Mouse (Mus musculus) intestine, embryonic 16.5 days (tissue): Measurements from ENCODE around the gene Tet1. TPM values are rescaled to one million over a fixed set of nuclear protein-coding genes. Genes with fewer than 3 reads are reported as not detected.

Source experiments
- ATAC-seq: fragments of 200-750 bp; cut with Nextera tagmentation; 2 replicates; pipeline ENCODE4 v1.8.0; 2017; ENCODE audit warnings: moderate TSS enrichment, moderate library complexity
- H3K27ac ChIP-seq: fragments of 300-500 bp; sonication (generic); 2 replicates; pipeline ENCODE4 v1.5.1; 2014; ENCODE audit warnings: mild to moderate bottlenecking, low read length
- H3K27me3 ChIP-seq: fragments of 300-500 bp; sonication (generic); replicated peaks from 2 replicates; pipeline ENCODE4 v1.6.1; 2014; ENCODE audit warnings: low read length, control low read depth, mixed read lengths; ENCODE audit not compliant: control insufficient read depth, insufficient read depth
- H3K36me3 ChIP-seq: fragments of 300-500 bp; sonication (generic); 2 replicates; pipeline ENCODE4 v1.6.1; 2014; ENCODE audit warnings: low read length, control low read depth; ENCODE audit not compliant: control insufficient read depth, insufficient read depth
- H3K4me1 ChIP-seq: fragments of 300-500 bp; sonication (generic); 2 replicates; pipeline ENCODE4 v1.6.1; 2014; ENCODE audit warnings: low read length, control low read depth, mixed read lengths; ENCODE audit not compliant: control insufficient read depth, insufficient read depth
- H3K4me2 ChIP-seq: fragments of 300-500 bp; sonication (generic); 2 replicates; pipeline ENCODE4 v1.6.1; 2014; ENCODE audit warnings: low read depth, low read length, control low read depth
- H3K4me3 ChIP-seq: fragments of 300-500 bp; sonication (generic); 2 replicates; pipeline ENCODE4 v1.5.1; 2014; ENCODE audit warnings: mild to moderate bottlenecking, low read length
- H3K9ac ChIP-seq: fragments of 300-500 bp; sonication (generic); 2 replicates; pipeline ENCODE4 v1.6.1; 2014; ENCODE audit warnings: low read depth, low read length
- H3K9me3 ChIP-seq: fragments of 300-500 bp; sonication (generic); 2 replicates; pipeline ENCODE4 v1.6.1; 2016; ENCODE audit warnings: low read length, control low read depth; ENCODE audit not compliant: control insufficient read depth
- WGBS: fragments of 180-500 bp; shearing (Covaris S2); extraction: QIAGEN DNeasy Blood & Tissue Kit; methylation state at CpG from one replicate; pipeline ENCODE4 v1.1.7; 2014; 5-methylcytosine and 5-hydroxymethylcytosine counted together
- polyA plus RNA-seq: library from polyadenylated mRNA; unstranded; fragments of >200 nt; fragmentation: Nextera tagmentation; extraction: Ambion mirVana; gene quantifications from 2 replicates; pipeline ENCODE4 v1.2.1, GENCODE M21; 2015

The Tet1 gene
- polyA plus RNA-seq, 1 experiment from 2014 or later = 10.6 TPM

DNA sequence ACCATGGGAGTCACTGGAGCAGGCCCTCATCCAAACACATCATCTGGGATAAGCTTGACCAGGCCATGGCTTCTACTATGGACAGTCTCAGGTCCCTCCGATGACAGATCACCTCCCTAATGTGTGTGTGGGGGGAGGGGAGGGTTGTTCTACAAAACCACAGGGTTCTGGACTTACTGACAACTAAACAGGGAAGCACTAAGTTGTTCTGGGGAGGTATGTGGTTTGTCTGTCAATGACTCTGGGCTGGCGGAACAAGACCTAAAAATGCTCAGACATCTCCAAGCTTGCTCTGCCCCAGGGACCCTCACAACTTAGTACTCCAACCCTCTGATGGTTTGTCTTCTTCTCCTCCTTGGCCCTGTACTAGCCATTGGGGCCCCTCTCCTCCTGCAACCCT is 2.3 kb upstream of the Tet1 start:
- Histone ChIP-seq H3K36me3 (no peaks in the 10 kb centered on the region), H3K9me3 (no peaks in the 10 kb centered on the region), H3K9ac (no peak overlapping the region), H3K27me3 (no peaks in the 10 kb centered on the region), H3K4me2 (no peak overlapping the region), H3K4me1 (no peaks in the 10 kb centered on the region), H3K4me3 (no peak overlapping the region), H3K27ac (no peak overlapping the region)
- 87% methylated on average over 2 of the region's 2 CpGs for WGBS
- ATAC-seq = no peak

DNA sequence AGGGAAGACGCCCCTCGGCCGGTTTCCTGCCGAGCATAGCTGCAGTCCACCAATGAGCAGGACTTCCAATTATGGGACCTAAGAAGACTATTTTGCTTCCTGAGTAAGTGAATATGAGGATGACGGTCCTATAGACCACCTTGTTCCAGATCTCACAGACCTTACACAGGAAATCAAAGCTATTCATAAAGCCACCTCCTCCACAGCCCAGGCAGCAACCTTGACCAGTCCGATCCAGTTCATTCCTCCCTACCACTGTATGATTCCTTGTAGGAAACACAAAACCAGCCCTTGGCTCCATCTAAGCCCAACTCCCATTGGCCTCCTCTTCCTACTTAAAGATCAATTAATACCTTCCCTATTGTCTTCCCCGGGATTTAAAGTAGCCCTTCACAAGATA is 2.5 kb downstream of the Tet1 start:
- H3K27ac ChIP-seq = no peak overlapping the region
- H3K4me1 ChIP-seq = no peaks in the 10 kb centered on the region
- H3K9me3 ChIP-seq = no peaks in the 10 kb centered on the region
- no peak for ATAC-seq
- no peaks in the 10 kb centered on the region for H3K27me3 ChIP-seq
- H3K36me3 ChIP-seq = no peaks in the 10 kb centered on the region
- no peak overlapping the region for H3K9ac ChIP-seq
- whole genome bisulfite sequencing = 90% methylated on average over 7 of the region's 7 CpGs
- no peak overlapping the region for H3K4me3 ChIP-seq
- H3K4me2 ChIP-seq = no peak overlapping the region

DNA sequence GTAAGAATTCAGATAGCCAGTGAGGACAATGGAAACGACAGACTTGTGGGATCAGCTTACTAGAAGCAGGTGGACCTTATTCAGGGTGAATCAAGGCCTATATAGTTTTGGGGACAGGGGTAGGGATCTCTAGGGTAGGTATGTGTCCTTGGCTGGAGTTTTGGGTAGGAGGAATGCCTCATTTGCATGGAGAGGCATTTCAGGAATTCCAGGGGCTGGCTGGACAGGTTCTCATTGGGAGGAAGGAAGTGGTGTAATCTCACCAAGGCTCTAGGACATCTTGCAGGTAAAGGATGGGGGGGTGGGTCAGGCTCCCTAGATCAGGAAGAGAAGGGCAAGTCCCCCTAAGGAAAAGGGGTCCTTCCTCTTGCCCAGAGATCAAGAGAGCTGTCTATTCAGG is 6.0 kb downstream of the Tet1 start:
- no peak overlapping the region for H3K4me3 ChIP-seq
- no peaks in the 10 kb centered on the region for H3K36me3 ChIP-seq
- no peak for ATAC-seq
- no peaks in the 10 kb centered on the region for H3K27me3 ChIP-seq
- no peak overlapping the region for H3K9ac ChIP-seq
- 35% methylated on average over 1 of the region's 1 CpGs for WGBS
- H3K9me3 ChIP-seq = no peaks in the 10 kb centered on the region
- H3K4me1 ChIP-seq = no peaks in the 10 kb centered on the region
- no peak overlapping the region for H3K27ac ChIP-seq
- H3K4me2 ChIP-seq = no peak overlapping the region

DNA sequence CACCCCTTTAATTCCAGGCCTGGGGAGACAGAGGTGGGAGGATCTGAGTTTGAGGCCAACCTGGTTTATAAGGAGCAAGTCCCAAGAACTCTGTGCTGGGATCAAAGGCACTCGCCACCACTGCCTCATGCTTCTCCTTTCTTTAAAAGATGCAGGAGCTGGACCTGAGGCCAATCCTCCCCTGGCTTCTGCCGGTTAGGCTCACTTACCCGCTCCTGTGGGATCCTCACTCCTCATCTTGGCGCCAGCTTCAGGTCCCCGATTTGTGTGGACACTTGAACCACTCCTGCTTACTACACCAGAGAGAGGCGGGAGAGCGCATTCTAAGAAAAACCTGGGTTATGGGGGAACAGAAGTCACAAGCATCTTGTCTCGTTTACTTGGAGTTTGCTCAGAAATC is 7.0 kb downstream of the Tet1 start:
- Histone ChIP-seq H3K36me3 (no peaks in the 10 kb centered on the region), H3K9me3 (no peaks in the 10 kb centered on the region), H3K4me1 (no peaks in the 10 kb centered on the region), H3K4me2 (no peak overlapping the region), H3K27ac (no peak overlapping the region), H3K27me3 (no peaks in the 10 kb centered on the region), H3K9ac (no peak overlapping the region), H3K4me3 (no peak overlapping the region)
- 37% methylated on average over 8 of the region's 8 CpGs for WGBS
- ATAC-seq = no peak

DNA sequence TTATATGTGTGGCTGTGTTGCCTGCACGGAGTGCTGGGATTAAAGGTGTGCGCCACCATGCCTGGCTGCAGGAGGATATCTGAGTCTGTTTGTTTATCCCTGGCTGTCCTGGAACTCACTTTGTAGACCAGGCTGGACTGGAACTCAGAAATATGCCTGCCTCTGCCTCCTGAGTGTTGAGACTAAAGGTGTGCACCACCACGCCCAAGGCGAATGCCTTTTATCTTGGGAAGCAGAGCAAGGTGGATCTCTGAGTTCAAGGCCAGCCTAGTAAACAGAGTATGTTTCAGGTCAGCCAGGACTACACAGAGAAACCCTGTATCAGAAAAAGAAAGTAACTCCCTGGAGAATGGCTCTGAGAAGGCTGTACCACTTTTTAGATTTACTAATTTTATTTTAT is 8.7 kb downstream of the Tet1 start:
- Histone ChIP-seq H3K4me3 (no peak overlapping the region), H3K4me1 (no peaks in the 10 kb centered on the region)
- WGBS = 94% methylated on average over 4 of the region's 4 CpGs

DNA sequence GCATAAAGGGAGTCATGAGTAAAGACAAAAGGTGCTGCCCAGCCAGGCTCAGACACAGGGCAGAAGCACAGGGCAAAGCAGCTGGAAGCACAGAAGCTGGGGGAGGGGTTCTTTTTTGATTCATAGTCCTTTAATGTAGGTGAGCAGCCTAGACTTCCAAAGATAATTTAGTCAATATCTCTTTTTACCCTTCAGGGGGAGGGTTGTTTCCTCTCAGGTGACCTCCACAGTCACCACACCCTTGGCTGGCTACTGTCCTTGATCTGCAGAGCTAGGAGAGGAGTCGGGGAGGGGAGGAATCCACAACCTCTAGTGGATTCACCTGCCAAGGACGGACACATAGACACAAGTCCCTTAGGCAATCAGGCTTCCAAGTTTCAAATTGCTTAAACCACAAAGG is 10.7 kb downstream of the Tet1 start:
- no peaks in the 10 kb centered on the region for H3K27me3 ChIP-seq
- 71% methylated on average over 2 of the region's 2 CpGs for WGBS
- H3K4me3 ChIP-seq = no peak overlapping the region
- H3K4me2 ChIP-seq = no peak overlapping the region
- no peak overlapping the region for H3K27ac ChIP-seq
- no peak overlapping the region for H3K9ac ChIP-seq
- no peak for ATAC-seq
- H3K36me3 ChIP-seq = no peaks in the 10 kb centered on the region
- no peaks in the 10 kb centered on the region for H3K4me1 ChIP-seq
- no peaks in the 10 kb centered on the region for H3K9me3 ChIP-seq

More for the DNA sequence above, 8.7 kb downstream of the Tet1 start:
- no peak overlapping the region for H3K27ac ChIP-seq
- no peak for ATAC-seq
- H3K27me3 ChIP-seq = no peaks in the 10 kb centered on the region
- no peak overlapping the region for H3K9ac ChIP-seq
- no peak overlapping the region for H3K4me2 ChIP-seq
- H3K9me3 ChIP-seq = no peaks in the 10 kb centered on the region
- H3K36me3 ChIP-seq = no peaks in the 10 kb centered on the region

DNA sequence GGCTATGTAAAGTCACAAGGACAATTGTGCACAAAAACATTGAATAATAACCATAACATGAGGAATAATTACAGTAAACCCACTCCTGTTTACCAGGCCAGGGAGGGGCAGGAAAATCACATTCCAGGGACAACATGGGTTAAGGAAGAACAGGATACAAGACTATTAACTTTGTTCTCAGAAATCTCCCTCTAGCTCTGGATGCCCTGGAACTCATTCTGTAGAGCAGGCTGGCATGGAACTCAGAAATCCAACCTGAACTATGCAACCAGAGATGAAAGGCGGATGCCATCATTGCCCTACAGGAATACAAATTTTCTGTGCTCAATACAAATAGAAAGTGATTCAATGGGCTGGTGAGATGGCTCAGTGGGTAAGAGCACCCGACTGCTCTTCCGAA is 11.4 kb downstream of the Tet1 start:
- Histone ChIP-seq H3K4me3 (no peak overlapping the region), H3K27ac (no peak overlapping the region), H3K9me3 (no peaks in the 10 kb centered on the region), H3K4me2 (no peak overlapping the region), H3K9ac (no peak overlapping the region), H3K27me3 (no peaks in the 10 kb centered on the region), H3K4me1 (no peaks in the 10 kb centered on the region), H3K36me3 (no peaks in the 10 kb centered on the region)
- 91% methylated on average over 3 of the region's 3 CpGs for WGBS
- no peak for ATAC-seq

DNA sequence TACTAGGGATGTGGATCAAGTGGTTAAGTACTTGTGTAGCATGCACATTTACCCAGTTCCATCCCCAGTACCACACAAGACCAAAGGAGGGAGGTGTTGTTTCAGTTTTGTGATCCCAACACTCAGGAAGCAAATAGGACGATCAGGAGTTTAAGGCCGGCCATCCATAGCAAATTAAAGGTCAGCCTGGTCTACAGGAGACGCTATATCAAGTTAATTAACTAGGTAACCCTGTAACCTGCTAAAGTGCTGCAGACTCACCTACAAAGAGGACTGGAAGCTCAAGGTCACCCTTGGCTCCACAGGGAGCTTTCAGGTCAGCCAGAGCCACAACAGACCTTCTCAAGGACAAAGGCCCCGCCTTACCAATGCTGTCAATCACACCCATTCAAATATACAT is 12.0 kb downstream of the Tet1 start:
- Histone ChIP-seq H3K27me3 (no peaks in the 10 kb centered on the region), H3K4me2 (no peak overlapping the region), H3K27ac (no peak overlapping the region), H3K9ac (no peak overlapping the region), H3K4me3 (no peak overlapping the region), H3K4me1 (no peaks in the 10 kb centered on the region), H3K36me3 (no peaks in the 10 kb centered on the region), H3K9me3 (no peaks in the 10 kb centered on the region)
- ATAC-seq = no peak
- WGBS = 80% methylated on average over 4 of the region's 4 CpGs

DNA sequence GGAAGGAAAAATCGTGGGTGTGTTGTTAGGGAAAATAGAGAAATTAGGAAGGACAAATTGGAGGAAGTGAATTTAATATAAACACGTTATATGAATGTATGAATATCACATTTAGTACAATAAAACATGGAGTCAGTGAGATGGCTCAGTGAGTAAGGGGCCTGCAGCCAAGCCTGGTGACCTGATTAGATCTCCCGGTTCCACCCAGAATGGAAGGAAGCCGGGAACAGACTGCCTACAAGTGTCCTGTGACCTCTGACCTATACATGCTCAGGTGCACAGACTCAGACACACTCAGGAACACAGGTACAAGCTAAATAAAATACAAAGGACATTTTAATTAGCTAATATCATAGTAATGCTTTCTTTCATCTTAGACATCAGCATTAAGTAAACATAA is 12.8 kb downstream of the Tet1 start:
- no peaks in the 10 kb centered on the region for H3K4me1 ChIP-seq
- no peak overlapping the region for H3K4me3 ChIP-seq
- 59% methylated on average over 4 of the region's 4 CpGs for WGBS
- no peaks in the 10 kb centered on the region for H3K36me3 ChIP-seq
- no peak overlapping the region for H3K9ac ChIP-seq
- no peak overlapping the region for H3K4me2 ChIP-seq
- H3K27me3 ChIP-seq = no peaks in the 10 kb centered on the region
- no peaks in the 10 kb centered on the region for H3K9me3 ChIP-seq
- no peak overlapping the region for H3K27ac ChIP-seq
- ATAC-seq = no peak

DNA sequence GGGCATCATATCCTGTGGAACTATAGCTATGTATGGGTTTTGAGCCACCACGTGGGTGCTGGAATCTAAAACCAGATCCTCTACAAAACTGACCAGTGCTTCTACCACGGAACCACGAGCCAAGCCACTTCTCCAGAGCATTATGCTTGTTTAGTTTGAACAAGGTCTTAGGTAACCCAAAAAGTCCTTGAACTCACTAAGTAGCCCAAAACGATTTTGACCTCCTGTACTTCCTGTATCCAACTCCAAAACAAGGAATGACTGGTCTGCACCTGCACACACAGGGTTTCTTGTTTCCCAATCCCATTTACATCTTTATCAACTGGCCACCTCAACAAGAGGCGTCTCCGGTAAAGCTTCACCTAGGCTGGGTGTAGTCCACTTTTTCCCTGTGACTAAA is 13.4 kb downstream of the Tet1 start:
- 73% methylated on average over 6 of the region's 6 CpGs for WGBS

More for the DNA sequence above, 13.4 kb downstream of the Tet1 start:
- Histone ChIP-seq H3K4me1 (no peaks in the 10 kb centered on the region), H3K4me2 (no peak overlapping the region), H3K27ac (no peak overlapping the region), H3K27me3 (no peaks in the 10 kb centered on the region), H3K36me3 (no peaks in the 10 kb centered on the region), H3K9me3 (no peaks in the 10 kb centered on the region), H3K4me3 (no peak overlapping the region), H3K9ac (no peak overlapping the region)
- ATAC-seq = no peak
